Mouse (Mus musculus) cerebral cortex, adult 2 months (tissue): ENCODE data around the gene Bptf.

Experiments
- WGBS: fragments of 180-500 bp; shearing (Covaris S2); methylation state at CpG from one replicate; pipeline ENCODE4 v1.1.7; 2018; 5-methylcytosine and 5-hydroxymethylcytosine counted together

The Bptf gene

GRCm38 (mm10) chr11:107057391-107057790 is 74.5 kb downstream of the Bptf start:
- 71% methylated on average over 6 of the region's 6 CpGs for WGBS

- 94% methylated on average over 6 of the region's 6 CpGs for WGBS
Observed at GRCm38 (mm10) chr11:107054870-107055269, 77.1 kb downstream of the Bptf start.

- WGBS, result 65% methylated on average over 15 of the region's 15 CpGs
Observed at GRCm38 (mm10) chr11:107046766-107047620, 84.9 kb downstream of the Bptf start.

- WGBS, result 83% methylated on average over 4 of the region's 4 CpGs
Observed at GRCm38 (mm10) chr11:107045546-107045945, 86.4 kb downstream of the Bptf start.

- WGBS, result 32% methylated on average over 5 of the region's 5 CpGs
Observed at GRCm38 (mm10) chr11:107044321-107044720, 87.6 kb downstream of the Bptf start.

- 90% methylated on average over 11 of the region's 11 CpGs for WGBS
Observed at GRCm38 (mm10) chr11:107043361-107043760, 88.6 kb downstream of the Bptf start.

GRCm38 (mm10) chr11:107041396-107041795 is 90.5 kb downstream of the Bptf start:
- 68% methylated on average over 3 of the region's 3 CpGs for WGBS

DNA sequence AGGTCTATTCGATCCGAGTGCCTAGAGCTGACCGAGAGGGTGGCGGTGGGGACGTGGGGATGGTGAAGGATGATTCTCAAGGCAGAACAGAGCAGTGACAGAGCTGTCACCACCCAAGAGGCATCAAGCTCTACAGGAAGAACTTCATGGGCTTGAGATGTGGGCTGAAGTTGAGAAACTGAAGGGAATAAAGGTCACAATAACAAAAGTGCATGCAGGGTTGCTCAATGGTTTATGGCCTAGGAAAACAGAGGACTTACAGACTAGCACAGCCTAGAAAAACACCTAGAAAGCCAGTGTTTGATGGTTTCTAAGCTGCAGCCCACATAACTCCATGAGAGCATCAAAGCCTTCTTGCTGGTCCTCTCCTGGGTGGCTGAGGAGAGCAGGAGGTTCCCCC is 92.5 kb downstream of the Bptf start:
- 92% methylated on average over 5 of the region's 5 CpGs for WGBS

DNA sequence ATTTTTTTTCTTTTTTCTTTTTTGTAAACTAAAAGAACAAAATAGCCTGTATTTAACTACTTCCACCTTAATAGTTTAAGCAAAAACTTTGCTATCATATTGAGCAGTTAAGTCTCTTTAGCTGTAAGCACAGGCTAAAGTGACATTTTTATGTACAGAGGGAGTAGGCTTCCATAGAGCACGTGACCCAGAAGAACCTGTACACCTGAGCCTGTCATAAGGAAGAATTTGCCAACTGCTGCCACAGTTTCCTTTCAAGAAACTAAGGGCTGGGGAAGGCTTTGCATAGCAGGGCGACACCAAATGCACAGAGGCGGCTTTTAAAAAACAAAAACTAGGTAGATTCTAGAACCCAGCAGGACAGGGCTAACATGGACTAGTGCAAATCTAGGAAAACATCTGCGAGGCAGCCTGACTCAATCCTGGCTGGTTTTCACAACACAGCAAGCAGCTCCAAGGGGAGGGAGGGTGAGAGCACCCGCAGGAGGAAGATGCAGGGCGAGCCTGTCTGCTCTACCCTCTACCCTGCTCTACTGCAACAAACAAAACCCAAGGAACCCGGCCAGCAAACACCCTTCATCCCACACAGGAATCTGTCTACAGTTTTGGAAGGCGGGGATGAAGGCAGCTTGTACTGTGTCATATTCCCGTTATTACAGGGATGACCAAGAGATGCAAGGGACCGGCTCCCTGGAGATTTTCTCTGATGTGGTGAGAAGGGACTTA is 97.7 kb downstream of the Bptf start:
- 62% methylated on average over 10 of the region's 10 CpGs for WGBS

DNA sequence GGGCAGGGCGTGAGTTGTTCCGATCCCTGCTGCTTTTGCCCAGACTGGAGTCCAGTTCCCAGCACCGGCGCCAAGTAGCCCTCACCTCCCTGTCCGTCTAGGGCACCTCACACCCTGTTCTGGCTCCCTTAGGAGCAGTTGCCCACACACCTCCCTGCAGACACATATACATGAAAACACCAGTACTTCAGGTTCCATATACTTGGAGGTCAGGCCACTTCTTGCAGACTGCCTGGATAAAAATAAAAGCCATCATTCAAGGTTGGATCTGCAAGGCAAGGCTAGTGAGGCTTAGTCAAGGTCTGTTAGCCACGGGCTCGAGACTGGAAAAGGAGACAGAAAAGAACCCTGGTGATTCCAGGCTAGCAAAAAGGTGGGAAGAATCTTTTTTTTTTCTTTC is 100.3 kb downstream of the Bptf start:
- WGBS, result 39% methylated on average over 7 of the region's 7 CpGs

GRCm38 (mm10) chr11:107029536-107029935 is 102.4 kb downstream of the Bptf start:
- WGBS, result 60% methylated on average over 19 of the region's 19 CpGs

DNA sequence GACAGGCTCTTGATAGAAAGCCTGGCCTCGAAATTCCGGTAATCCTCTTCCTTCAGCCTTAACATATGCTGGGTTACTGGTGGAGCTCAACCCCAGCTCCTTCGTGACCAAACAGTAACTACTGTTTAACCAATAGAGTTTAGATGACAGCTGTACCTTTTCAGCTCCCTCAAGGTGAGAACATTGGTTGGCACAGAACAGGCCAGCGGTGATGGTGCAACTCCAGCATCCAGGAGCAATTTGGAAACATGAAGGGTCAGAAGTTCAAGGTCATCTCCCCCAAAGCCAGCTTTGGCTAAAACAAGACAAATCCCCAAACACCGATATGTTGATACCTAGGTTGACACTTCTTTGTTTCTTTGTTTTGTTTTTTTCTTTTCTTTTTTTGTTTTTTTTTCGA is 103.2 kb downstream of the Bptf start:
- 58% methylated on average over 6 of the region's 6 CpGs for WGBS

DNA sequence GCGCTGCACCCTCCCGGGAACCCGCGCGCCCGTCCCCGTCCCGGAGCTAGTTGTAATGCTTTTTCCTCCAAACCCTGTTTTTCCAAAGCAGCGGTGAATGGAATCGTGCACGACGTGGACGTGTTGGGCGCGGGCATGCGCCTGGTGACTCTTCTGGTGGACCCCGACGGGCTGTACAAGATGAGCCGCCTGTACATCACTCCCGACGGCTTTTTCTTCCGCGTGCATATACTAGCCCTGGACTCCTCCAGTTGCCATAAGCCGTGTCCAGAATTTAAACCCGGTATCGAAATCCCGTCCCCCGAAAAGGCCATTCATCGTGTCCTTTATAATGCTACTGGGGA is 103.7 kb downstream of the Bptf start:
- 2% methylated on average over 29 of the region's 29 CpGs for WGBS

DNA sequence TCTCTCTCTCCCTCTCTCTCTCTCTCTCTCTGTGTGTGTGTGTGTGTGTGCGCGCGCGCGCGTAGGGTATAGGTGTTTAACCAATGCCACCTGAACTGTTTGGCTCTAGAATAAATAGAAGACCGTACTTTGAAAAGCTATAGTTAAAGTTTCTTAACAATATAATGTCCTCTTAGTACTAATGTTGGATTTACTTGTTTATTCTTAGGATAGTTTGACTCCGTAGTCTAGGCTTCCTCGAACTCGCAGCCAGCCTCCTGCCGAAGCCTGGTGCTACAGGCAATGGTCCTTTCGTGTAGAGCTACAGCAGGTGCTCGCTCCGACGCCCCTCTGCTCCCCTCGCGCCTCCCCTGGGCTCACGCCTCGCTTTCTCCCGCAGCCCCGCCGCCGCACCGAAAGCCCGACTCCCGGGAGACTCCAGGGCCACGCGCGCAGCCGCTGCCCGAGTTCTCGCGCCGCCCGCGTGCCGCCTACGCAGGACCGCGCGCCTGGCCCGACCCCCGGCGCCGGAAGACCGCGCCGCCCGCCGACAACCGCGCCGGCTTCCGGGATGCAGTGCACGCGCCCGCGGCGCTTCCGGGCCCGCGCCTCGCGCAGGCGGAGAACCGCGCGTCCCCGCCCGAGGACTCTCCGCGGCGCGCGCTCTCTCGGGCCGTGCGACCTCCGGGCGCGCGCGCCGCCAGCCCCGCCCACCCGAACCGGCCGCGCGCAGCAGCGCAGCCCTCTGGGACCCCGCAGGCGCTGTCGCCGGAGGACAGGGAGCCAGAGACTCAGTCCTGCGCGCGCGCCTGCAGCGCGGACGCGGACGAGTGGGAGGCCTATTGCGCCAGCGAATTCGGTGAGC is 104.3 kb downstream of the Bptf start:
- under 1% methylated on average over 107 of the region's 107 CpGs for WGBS

DNA sequence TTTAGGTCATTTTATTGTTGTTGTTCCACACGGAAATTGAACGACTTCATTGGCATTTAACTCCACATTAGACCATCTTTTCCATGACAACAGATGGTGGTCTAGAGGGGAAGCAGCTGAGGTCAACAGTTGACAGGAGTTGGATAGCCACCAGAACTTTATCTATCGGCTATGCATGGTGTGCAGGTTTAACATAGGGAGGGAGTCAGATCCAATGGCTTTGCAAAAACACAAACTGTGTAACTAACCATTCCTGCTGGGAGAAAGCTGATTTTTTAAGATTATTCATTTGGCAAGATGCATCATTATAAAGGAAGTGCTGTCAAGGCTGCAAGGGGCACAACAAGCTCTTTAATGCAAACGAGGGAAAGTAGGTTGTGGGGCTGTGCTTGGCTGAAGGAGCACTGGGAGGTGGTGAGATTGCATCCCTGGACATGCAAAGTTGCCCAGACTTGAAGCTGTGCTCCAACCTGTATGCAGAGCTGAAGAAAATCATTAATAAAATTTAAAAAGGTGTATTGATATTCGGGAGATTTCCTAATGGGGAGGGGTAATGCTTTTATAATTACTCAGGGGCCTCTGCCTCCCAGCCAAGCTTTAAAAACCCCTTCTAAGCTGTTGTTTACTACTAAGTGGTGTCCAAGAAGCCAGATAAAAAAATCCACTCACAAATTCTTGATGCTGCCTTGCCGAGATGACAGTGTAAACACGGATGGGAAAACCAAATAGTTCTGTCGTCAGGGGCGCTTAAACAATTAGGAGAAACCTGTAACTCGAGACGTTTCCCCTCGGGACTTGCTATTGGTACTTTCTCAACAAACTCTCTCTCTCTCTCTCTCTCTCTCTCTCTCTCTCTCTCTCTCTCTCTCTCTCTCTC is 105.1 kb downstream of the Bptf start:
- 10% methylated on average over 12 of the region's 12 CpGs for WGBS

DNA sequence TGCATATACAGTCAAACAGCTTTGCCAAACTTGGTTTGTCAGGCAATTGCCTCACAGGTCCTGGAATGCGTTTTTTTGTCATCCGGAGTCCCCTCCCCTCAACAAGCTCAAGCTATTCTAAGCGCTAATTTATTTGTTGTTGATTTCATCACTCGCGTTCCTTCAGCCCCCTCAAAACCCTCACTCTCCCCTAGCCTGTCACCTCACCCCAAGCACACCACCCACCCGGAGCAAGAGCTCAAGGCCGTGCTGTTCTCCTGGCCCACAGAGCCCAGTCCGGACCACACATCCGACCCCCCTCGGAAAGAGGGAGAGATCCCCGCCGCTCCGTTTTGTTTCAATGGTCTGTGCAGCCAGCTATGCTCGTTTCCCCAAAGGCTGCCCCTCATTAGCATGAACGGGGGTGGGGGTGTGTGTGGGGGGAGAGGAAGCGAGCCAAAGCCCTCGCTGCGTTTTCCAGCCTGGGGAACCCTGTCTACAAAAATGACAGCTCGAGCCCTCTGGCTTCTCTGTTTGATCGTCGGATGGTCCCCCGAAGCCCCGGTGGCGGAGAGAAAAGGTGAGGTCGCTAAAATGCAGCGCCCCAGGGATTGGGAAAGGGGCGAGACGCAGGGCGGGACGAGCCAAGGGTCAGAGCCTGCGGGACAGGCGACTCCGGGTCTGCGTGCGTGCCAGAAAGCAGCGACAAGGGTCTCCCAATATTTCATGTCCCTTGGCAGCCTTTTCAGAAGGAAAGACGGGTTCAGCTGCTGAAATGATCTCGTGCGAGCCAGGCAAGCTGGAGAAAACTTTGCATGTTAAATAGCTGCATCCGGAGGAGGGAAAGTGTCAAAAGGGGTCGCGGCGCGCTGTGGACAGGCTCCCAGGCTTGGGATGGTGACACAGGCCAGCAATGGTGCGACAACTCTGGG is 106.3 kb downstream of the Bptf start, which contains the start of gene 1810010H24Rik:
1810010H24Rik (plus strand) TSS at position 271 of the 911 bp plus-strand sequence.
- WGBS, result 1% methylated on average over 45 of the region's 45 CpGs

- WGBS, result 59% methylated on average over 4 of the region's 4 CpGs
Observed at GRCm38 (mm10) chr11:107024406-107024805, 107.5 kb downstream of the Bptf start.

GRCm38 (mm10) chr11:107022050-107022683 is 109.8 kb downstream of the Bptf start:
- 93% methylated on average over 13 of the region's 13 CpGs for WGBS

GRCm38 (mm10) chr11:107019722-107020121 is 112.2 kb downstream of the Bptf start:
- WGBS, result 87% methylated on average over 5 of the region's 5 CpGs

DNA sequence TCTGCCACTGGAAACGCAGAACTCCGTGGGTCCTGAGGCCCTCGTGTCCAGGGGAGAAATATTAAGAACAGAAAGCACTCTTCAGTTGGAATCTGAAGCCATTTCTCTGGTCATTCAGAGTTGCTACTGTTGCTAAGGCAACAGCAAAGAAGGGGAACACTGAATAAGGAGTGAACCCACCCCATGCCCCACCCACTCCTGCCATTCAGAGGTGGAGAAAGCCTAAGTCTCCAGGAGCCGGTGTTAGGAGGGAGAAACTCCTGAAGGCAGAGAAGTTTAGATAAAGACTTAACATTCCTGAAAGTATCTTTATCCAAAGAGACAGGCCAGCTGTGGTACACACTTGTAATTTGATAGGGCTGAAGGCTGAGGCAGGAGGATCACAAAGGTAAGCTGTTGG is 112.6 kb downstream of the Bptf start:
- 65% methylated on average over 4 of the region's 4 CpGs for WGBS
